Mouse (Mus musculus) spleen, adult 18-20 months (tissue): ENCODE results near the gene Rars.

Experiments used
- DNase-seq, 2 experiments: peaks; one replicate each; pipeline ENCODE4 v3.0.0; 2022; ENCODE audit warnings: mixed read lengths in 2 of 2

Gene Rars

GRCm38 (mm10) chr11:35769188-35769745, 65.0 kb downstream of the Rars start, which contains the start of gene Pank3:
Gene Pank3 (plus strand): TSS chr11:35769484.
- DNase-seq = peak; percentile 88 to 95

- DNase-seq = no peak
These were observed 67.5 kb downstream of the Rars start for GRCm38 (mm10) chr11:35766845-35767244.

GRCm38 (mm10) chr11:35760627-35761003, 73.7 kb downstream of the Rars start:
- DNase-seq = no peak

GRCm38 (mm10) chr11:35760001-35760626, 74.2 kb downstream of the Rars start:
- no peak for DNase-seq
